Mouse (Mus musculus) olfactory bulb, adult 2 months (tissue): Measurements from ENCODE around the gene Pigh.

Source experiments
- CTCF ChIP-seq: fragments of 200-500 bp; IDR thresholded peaks from 2 replicates; pipeline ENCODE4 v1.5.1; 2012; ENCODE audit warnings: low read depth, mild to moderate bottlenecking, low read length, moderate library complexity; ENCODE audit not compliant: insufficient read depth
- POLR2A ChIP-seq: fragments of 200-500 bp; IDR thresholded peaks from 2 replicates; pipeline ENCODE4 v1.6.1; 2012; ENCODE audit warnings: mild to moderate bottlenecking, low read depth, low read length, moderate library complexity; ENCODE audit not compliant: insufficient read depth

GRCm38 (mm10) chr12:79097106-79097752, 7.8 kb upstream of the Pigh start:
- TF ChIP-seq POLR2A (no peak), CTCF (no peak)
